Comparison of ENCODE assay signal across 9 mouse cellular contexts in the genomic region with DNA sequence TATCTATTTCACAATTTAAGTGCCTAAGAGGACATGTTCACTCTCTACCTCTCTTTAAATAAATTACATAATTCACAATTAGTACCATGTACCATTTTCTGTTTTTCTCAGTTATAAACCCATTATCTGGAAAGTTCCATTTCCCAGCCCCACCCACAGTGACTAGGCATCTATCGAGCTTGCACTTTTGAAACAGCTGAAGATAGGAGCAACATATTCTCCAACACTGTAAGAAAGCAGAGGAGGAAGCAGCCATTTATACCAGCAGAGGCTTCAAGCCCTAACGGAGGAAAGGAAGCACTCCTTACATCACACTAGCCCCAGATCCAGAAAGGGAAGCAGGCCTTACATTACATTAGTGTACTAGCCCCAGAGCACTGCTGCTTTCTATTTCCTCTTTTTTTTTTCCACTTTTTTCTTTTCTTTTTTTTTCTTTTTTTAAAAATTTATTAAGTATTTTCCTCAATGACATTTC.
A peak's percentile ranks its signal among the peaks of the same experiment; 100 is the strongest.
DNase-seq lines count a peak whose midpoint lies in the region; ATAC-seq lines count a peak whose summit lies in the region.
"Had no signal": no experiment of that assay in that cellular context is flagged by ENCODE, and none has a peak within 500 bp of the region (broad histone marks: within the 10 kb centered on the region; RNA-seq: fewer than 3 reads in every experiment).

No protein-coding gene starts in this region.

- H3K9me3 ChIP-seq in kidney, embryonic 15.5 days (replicated peaks) = no peaks in the 10 kb centered on the region
- H3K9me3 ChIP-seq in neural tube, embryonic 15.5 days (replicated peaks) = no peaks in the 10 kb centered on the region
- H3K9me3 ChIP-seq: lung, embryonic 15.5 days had no signal

- H3K27me3 ChIP-seq in kidney, embryonic 15.5 days = no peaks in the 10 kb centered on the region
- no peaks in the 10 kb centered on the region for H3K27me3 ChIP-seq in neural tube, embryonic 15.5 days (replicated peaks)
- H3K27me3 ChIP-seq: lung, embryonic 15.5 days had no signal

- H3K4me1 ChIP-seq in kidney, embryonic 15.5 days = no peaks in the 10 kb centered on the region
- no peaks in the 10 kb centered on the region for H3K4me1 ChIP-seq in neural tube, embryonic 15.5 days
- H3K4me1 ChIP-seq: lung, embryonic 15.5 days had no signal

- H3K4me3 ChIP-seq in kidney, embryonic 15.5 days (replicated peaks) = no peak overlapping the region
- no peak overlapping the region for H3K4me3 ChIP-seq in neural tube, embryonic 15.5 days (replicated peaks)
- H3K4me3 ChIP-seq: lung, embryonic 15.5 days had no signal

- H3K9ac ChIP-seq in kidney, embryonic 15.5 days = no peak overlapping the region
- no peak overlapping the region for H3K9ac ChIP-seq in neural tube, embryonic 15.5 days (replicated peaks)
- H3K9ac ChIP-seq: lung, embryonic 15.5 days had no signal

- no peak overlapping the region for H3K4me2 ChIP-seq in kidney, embryonic 15.5 days
- H3K4me2 ChIP-seq in neural tube, embryonic 15.5 days = no peak overlapping the region
- H3K4me2 ChIP-seq: lung, embryonic 15.5 days had no signal

- peaks cover 11% of the 10 kb centered on the region; the same call in 1 of the 2 replicates for H3K36me3 ChIP-seq in kidney, embryonic 15.5 days
- H3K36me3 ChIP-seq in neural tube, embryonic 15.5 days = peaks cover 5% of the 10 kb centered on the region; the same call in 1 of the 2 replicates
- H3K36me3 ChIP-seq: lung, embryonic 15.5 days had no signal

- peak; percentile 64 for DNase-seq in spleen, adult 12 weeks (ENCODE audit: low spot score)
- no peak for DNase-seq in spleen, adult 18-20 months
- DNase-seq in heart, adult 8-10 months (ENCODE audit: low spot score) = peak; percentile 48
- peak; percentile 23 for DNase-seq in lung, postnatal 10 days
- peak; percentile 33 for DNase-seq in telencephalon, adult 2 months (ENCODE audit: low read depth, low spot score)
- DNase-seq in thymus, postnatal 10 days (ENCODE audit: low spot score in 2 of 2) = no peak

- WGBS in kidney, embryonic 15.5 days = 58% methylated on average over 2 of the region's 2 CpGs
- 68% methylated on average over 2 of the region's 2 CpGs for WGBS in neural tube, embryonic 15.5 days

- no peak for ATAC-seq in kidney, embryonic 15.5 days (replicated peaks; ENCODE audit: low FRiP score)
- ATAC-seq in neural tube, embryonic 15.5 days (ENCODE audit: low FRiP score) = no peak

- H3K27ac ChIP-seq in kidney, embryonic 15.5 days = no peak overlapping the region
- H3K27ac ChIP-seq in neural tube, embryonic 15.5 days (replicated peaks) = no peak overlapping the region
- H3K27ac ChIP-seq: lung, embryonic 15.5 days had no signal

Comparison
In these comparisons a context has a peak if more than half of its experiments do, and no peak if none do; other contexts are left out.
1. DNase-seq: peak in spleen, adult 12 weeks (single experiment), heart, adult 8-10 months (single experiment), lung, postnatal 10 days (single experiment) and telencephalon, adult 2 months (single experiment); none in spleen, adult 18-20 months (0 of 2) and thymus, postnatal 10 days (0 of 2).